Mouse (Mus musculus) stomach, embryonic 14.5 days (tissue): ENCODE results near the gene Prkaa1. TPM values are rescaled to one million over a fixed set of nuclear protein-coding genes. Genes with fewer than 3 reads are reported as not detected.
"Not testable (repeated sequence)": the region's sequence is repeated elsewhere in the genome, so short reads cannot be mapped to it uniquely, and the experiment has no call there.

Experiments used
- ATAC-seq: fragments of 200-750 bp; cut with Nextera tagmentation; 2 replicates; pipeline ENCODE4 v1.8.0; 2017; ENCODE audit warnings: low read depth, moderate TSS enrichment; ENCODE audit not compliant: insufficient number of reproducible peaks, insufficient read depth, low FRiP score
- H3K27ac ChIP-seq: fragments of 300-500 bp; sonication (generic); 2 replicates; pipeline ENCODE4 v1.5.1; 2014; ENCODE audit warnings: mild to moderate bottlenecking, low read length, moderate library complexity, mixed read lengths
- H3K27me3 ChIP-seq: fragments of 300-500 bp; sonication (generic); 2 replicates; pipeline ENCODE4 v1.6.1; 2014; ENCODE audit warnings: low read length, control low read depth, mixed read lengths; ENCODE audit not compliant: control insufficient read depth, insufficient read depth
- H3K36me3 ChIP-seq: fragments of 300-500 bp; sonication (generic); 2 replicates; pipeline ENCODE4 v1.6.1; 2014; ENCODE audit warnings: mild to moderate bottlenecking, control low read depth, low read length, moderate library complexity, mixed read lengths; ENCODE audit not compliant: control insufficient read depth, insufficient read depth
- H3K4me1 ChIP-seq: fragments of 300-500 bp; sonication (generic); 2 replicates; pipeline ENCODE4 v1.6.1; 2014; ENCODE audit warnings: low read length, control low read depth, mixed read lengths; ENCODE audit not compliant: control insufficient read depth, insufficient read depth
- H3K4me2 ChIP-seq: fragments of 300-500 bp; sonication (generic); replicated peaks from 2 replicates; pipeline ENCODE4 v1.6.1; 2014; ENCODE audit warnings: low read depth, low read length, control low read depth
- H3K4me3 ChIP-seq: fragments of 300-500 bp; sonication (generic); 2 replicates; pipeline ENCODE4 v1.5.1; 2014; ENCODE audit warnings: low read depth, low read length, control low read depth
- H3K9ac ChIP-seq: fragments of 300-500 bp; sonication (generic); replicated peaks from 2 replicates; pipeline ENCODE4 v1.6.1; 2014; ENCODE audit warnings: low read depth, mild to moderate bottlenecking, control low read depth, low read length, moderate library complexity, mixed read lengths
- H3K9me3 ChIP-seq: fragments of 300-500 bp; sonication (generic); 2 replicates; pipeline ENCODE4 v1.6.1; 2016; ENCODE audit warnings: low read depth, low read length, control low read depth; ENCODE audit not compliant: control insufficient read depth
- whole genome bisulfite sequencing: fragments of 180-500 bp; shearing (Covaris S2); extraction: QIAGEN DNeasy Blood & Tissue Kit; methylation state at CpG from one replicate; pipeline ENCODE4 v1.1.7; 2014; 5-methylcytosine and 5-hydroxymethylcytosine counted together
- polyA plus RNA-seq: library from polyadenylated mRNA; unstranded; fragments of >200 nt; fragmentation: Nextera tagmentation; extraction: Ambion mirVana; gene quantifications from 2 replicates; pipeline ENCODE4 v1.2.1, GENCODE M21; 2014

Prkaa1 gene
- polyA plus RNA-seq, 1 experiment from 2014 or later: 25.6 TPM

DNA sequence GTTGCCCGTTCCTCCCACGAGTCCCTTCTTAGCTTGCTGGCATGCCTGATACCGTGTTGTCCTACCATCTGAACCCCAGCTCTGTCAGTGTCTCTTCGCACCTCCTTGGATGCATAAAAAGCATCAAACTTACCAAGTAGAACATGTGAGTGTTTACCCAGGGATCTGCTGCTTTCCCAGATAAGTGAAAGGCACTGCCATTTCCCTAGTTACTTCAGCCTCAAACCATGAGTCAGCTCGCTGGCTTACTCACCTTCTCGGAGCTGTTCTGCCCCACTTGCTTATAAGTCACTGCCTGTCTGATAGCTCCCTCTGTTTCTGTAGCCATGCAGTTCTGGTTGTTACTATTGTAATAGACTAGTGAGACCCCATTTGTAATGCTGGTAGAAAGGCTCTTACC lies 50.8 kb downstream of the Prkaa1 start:
- peaks cover 11% of the 10 kb centered on the region; the same call in 1 of the 2 replicates for H3K36me3 ChIP-seq
- 85% methylated on average over 6 of the region's 6 CpGs for WGBS
- H3K9me3 ChIP-seq: no peaks in the 10 kb centered on the region
- no peaks in the 10 kb centered on the region for H3K27me3 ChIP-seq
- H3K4me1 ChIP-seq: peaks cover 6% of the 10 kb centered on the region; the same call in 1 of the 2 replicates
- no peak overlapping the region for H3K27ac ChIP-seq
- no peak overlapping the region for H3K4me2 ChIP-seq
- H3K9ac ChIP-seq: no peak overlapping the region
- H3K4me3 ChIP-seq: no peak overlapping the region
- ATAC-seq: no peak

DNA sequence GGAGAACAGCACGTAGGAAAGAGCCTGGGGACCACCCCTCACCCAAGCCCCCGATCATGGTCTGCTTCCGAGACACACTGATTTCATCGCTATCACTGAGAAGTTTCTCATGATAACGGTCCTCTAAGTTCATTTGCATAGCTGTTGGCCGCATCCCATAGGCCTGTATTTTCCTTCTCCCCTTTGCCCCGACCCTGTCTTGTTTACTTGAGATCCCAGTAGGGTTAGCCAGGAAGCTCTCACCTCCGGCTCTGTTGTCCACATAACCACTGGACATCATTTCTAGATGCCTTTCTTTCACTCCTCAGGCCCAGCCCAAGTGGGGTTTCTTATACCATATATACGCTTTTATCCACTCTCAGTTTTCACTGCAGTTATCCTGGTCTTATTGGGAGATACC lies 51.3 kb downstream of the Prkaa1 start:
- no peak overlapping the region for H3K27ac ChIP-seq
- H3K9ac ChIP-seq: no peak overlapping the region
- H3K4me3 ChIP-seq: no peak overlapping the region
- no peaks in the 10 kb centered on the region for H3K27me3 ChIP-seq
- peaks cover 6% of the 10 kb centered on the region; the same call in 1 of the 2 replicates for H3K4me1 ChIP-seq
- H3K4me2 ChIP-seq: no peak overlapping the region
- ATAC-seq: no peak
- peaks cover 11% of the 10 kb centered on the region; the same call in 1 of the 2 replicates for H3K36me3 ChIP-seq
- 82% methylated on average over 9 of the region's 9 CpGs for WGBS
- no peaks in the 10 kb centered on the region for H3K9me3 ChIP-seq

DNA sequence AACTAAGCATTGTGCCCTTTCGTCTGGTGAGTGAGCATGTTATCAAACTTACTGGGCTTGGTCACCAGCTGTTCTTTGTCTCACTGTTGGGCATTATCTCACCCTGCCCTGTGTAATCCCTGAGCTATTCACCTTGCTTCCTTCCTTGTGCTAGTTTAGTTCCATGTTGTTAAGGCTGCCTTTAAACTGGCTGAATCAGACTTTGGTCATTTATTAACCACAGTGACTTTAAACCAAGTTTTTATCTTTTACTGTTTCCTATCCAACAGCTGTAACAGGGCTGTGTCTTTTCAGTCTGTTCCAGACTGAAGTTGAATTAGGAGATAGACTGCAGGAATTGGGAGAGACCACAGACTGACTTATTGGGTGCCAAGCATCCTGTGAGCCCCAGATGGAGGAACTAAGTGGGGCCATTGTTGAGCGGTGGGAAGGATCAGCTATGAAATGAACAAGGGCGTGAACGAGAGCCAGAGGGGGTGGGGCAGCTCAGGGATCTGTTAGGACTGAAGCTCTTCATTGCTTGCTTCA lies 52.4 kb downstream of the Prkaa1 start:
- H3K27me3 ChIP-seq: no peaks in the 10 kb centered on the region
- H3K4me3 ChIP-seq: no peak overlapping the region
- WGBS: 41% methylated on average over 4 of the region's 4 CpGs
- peak; percentile 85 for ATAC-seq
- H3K9me3 ChIP-seq: no peaks in the 10 kb centered on the region
- H3K4me2 ChIP-seq: no peak overlapping the region
- H3K9ac ChIP-seq: no peak overlapping the region
- H3K27ac ChIP-seq: peak overlapping the region; percentile 44; the same call in 1 of the 2 replicates
- H3K4me1 ChIP-seq: peaks cover 6% of the 10 kb centered on the region; the same call in 1 of the 2 replicates
- H3K36me3 ChIP-seq: peaks cover 5% of the 10 kb centered on the region; the same call in 1 of the 2 replicates

DNA sequence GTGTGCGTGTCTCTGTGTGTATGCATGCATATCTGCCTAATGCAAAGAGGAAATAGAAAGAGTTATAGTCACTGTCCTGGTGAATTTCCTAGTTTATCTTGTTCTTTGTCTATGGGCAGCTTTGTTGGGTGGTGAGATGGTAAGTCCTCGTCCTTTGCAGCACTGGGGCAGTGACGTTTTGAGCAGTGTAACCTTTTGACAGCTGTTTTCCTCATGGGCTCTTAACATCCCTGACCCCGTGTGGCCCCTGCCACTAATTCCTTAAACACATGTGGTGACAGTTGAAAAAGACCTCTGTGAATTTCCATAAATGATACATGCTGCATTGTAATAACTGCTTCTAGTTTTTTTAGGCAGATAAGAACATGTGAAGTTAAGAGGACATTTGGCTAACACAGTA lies 53.0 kb downstream of the Prkaa1 start:
- Histone ChIP-seq H3K9ac (no peak overlapping the region), H3K27ac (peak overlapping the region; percentile 44; the same call in 1 of the 2 replicates), H3K27me3 (no peaks in the 10 kb centered on the region), H3K4me3 (no peak overlapping the region), H3K4me2 (no peak overlapping the region), H3K4me1 (peaks cover 6% of the 10 kb centered on the region; the same call in 1 of the 2 replicates), H3K36me3 (no peaks in the 10 kb centered on the region), H3K9me3 (no peaks in the 10 kb centered on the region)
- no peak for ATAC-seq
- 59% methylated on average over 4 of the region's 4 CpGs for WGBS

- H3K4me1 ChIP-seq: no peaks in the 10 kb centered on the region
- H3K4me3 ChIP-seq: no peak overlapping the region
- H3K9me3 ChIP-seq: no peaks in the 10 kb centered on the region
- H3K27me3 ChIP-seq: no peaks in the 10 kb centered on the region
- no peak overlapping the region for H3K27ac ChIP-seq
- no peak overlapping the region for H3K4me2 ChIP-seq
- no peak for ATAC-seq
- 76% methylated on average over 9 of the region's 9 CpGs for WGBS
- peaks cover 4% of the 10 kb centered on the region; the same call in 1 of the 2 replicates for H3K36me3 ChIP-seq
- H3K9ac ChIP-seq: no peak overlapping the region
These were observed 61.6 kb downstream of the Prkaa1 start for GRCm38 (mm10) chr15:5205222-5205621.

DNA sequence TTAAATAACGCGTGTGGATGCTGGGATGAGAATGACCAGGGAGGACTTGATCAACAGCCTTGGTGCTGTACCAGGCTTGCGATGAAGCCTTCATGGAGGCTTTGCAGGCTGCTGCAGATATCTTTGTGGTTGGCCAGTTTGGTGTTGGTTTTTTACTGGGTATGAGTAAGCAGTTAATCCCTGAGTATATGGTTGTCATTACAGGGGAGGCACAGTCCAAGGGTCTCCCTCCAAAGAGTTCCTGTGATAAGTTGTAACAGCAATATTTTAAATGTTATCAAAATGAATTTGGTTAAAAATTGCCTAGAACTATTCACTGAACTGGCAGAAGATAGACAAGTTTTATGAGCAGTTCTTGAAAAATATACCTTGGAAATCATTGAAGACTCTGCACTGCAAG lies 65.5 kb downstream of the Prkaa1 start:
- Histone ChIP-seq H3K27me3 (no peaks in the 10 kb centered on the region), H3K4me3 (no peak overlapping the region), H3K27ac (no peak overlapping the region), H3K9me3 (no peaks in the 10 kb centered on the region), H3K36me3 (peaks cover 4% of the 10 kb centered on the region; the same call in 1 of the 2 replicates), H3K9ac (no peak overlapping the region), H3K4me1 (no peaks in the 10 kb centered on the region), H3K4me2 (no peak overlapping the region)
- no peak for ATAC-seq
- WGBS: 98% methylated on average over 3 of the region's 3 CpGs

- WGBS: 81% methylated on average over 6 of the region's 6 CpGs
- no peaks in the 10 kb centered on the region for H3K4me1 ChIP-seq
- no peak overlapping the region for H3K9ac ChIP-seq
- no peaks in the 10 kb centered on the region for H3K9me3 ChIP-seq
- no peak overlapping the region for H3K27ac ChIP-seq
- H3K4me2 ChIP-seq: no peak overlapping the region
- ATAC-seq: no peak
- H3K27me3 ChIP-seq: no peaks in the 10 kb centered on the region
- H3K4me3 ChIP-seq: no peak overlapping the region
- no peaks in the 10 kb centered on the region for H3K36me3 ChIP-seq
These were observed 76.8 kb downstream of the Prkaa1 start for GRCm38 (mm10) chr15:5220491-5220890.

- H3K4me1 ChIP-seq, H3K9ac ChIP-seq, H3K27ac ChIP-seq, H3K9me3 ChIP-seq, H3K4me3 ChIP-seq, H3K4me2 ChIP-seq, ATAC-seq, H3K27me3 ChIP-seq, H3K36me3 ChIP-seq: not testable (repeated sequence)
- 82% methylated on average over 10 of the region's 10 CpGs for WGBS
These were observed 87.1 kb downstream of the Prkaa1 start for GRCm38 (mm10) chr15:5230746-5231145.
